Mouse (Mus musculus) liver, embryonic 14.5 days (tissue): ENCODE measurements around the gene Dtymk. TPM values are rescaled to one million over a fixed set of nuclear protein-coding genes. Genes with fewer than 3 reads are reported as not detected.

Source experiments
- ATAC-seq: fragments of 200-750 bp; cut with Nextera tagmentation; 2 replicates; pipeline ENCODE4 v1.8.0; 2017; ENCODE audit warnings: moderate number of reproducible peaks, mild to moderate bottlenecking, moderate library complexity; ENCODE audit not compliant: insufficient read depth
- DNase-seq, 3 experiments: peaks; one replicate each; pipeline ENCODE4 v3.0.0-alpha.2; 2012 to 2013; ENCODE audit warnings: low read depth in 3 of 3, low spot score in 3 of 3
- H3K27ac ChIP-seq: fragments of 300-500 bp; sonication (generic); 2 replicates; pipeline ENCODE4 v1.5.1; 2014; ENCODE audit warnings: moderate library complexity, mild to moderate bottlenecking, control low read depth, inconsistent platforms
- H3K27me3 ChIP-seq: fragments of 300-500 bp; sonication (generic); 2 replicates; pipeline ENCODE4 v1.6.1; 2014; ENCODE audit warnings: mild to moderate bottlenecking, low read length, moderate library complexity; ENCODE audit not compliant: control insufficient read depth, insufficient read depth
- H3K36me3 ChIP-seq: fragments of 300-500 bp; sonication (generic); replicated peaks from 2 replicates; pipeline ENCODE4 v1.6.1; 2014; ENCODE audit warnings: low read depth; ENCODE audit not compliant: control insufficient read depth, insufficient read depth
- H3K4me1 ChIP-seq, 2 experiments: fragments of 200-500 bp in 1 of 2; fragments of 300-500 bp in 1 of 2; sonication (generic) in 1 of 2; replicated peaks; 2 replicates each; pipeline ENCODE4 v1.6.1; 2012 to 2014; ENCODE audit warnings: antibody characterized with exemption in 1 of 2, inconsistent platforms in 1 of 2, low read length in 1 of 2; ENCODE audit not compliant: control insufficient read depth in 2 of 2, insufficient read depth in 2 of 2
- H3K4me2 ChIP-seq: fragments of 300-500 bp; sonication (generic); 2 replicates; pipeline ENCODE4 v1.6.1; 2014; ENCODE audit warnings: low read depth, mild to moderate bottlenecking, control low read depth, moderate library complexity
- H3K4me3 ChIP-seq, 2 experiments: fragments of 200-500 bp in 1 of 2; fragments of 300-500 bp in 1 of 2; sonication (generic) in 1 of 2; 2 replicates each; pipeline ENCODE4 v1.5.1; 2012 to 2014; ENCODE audit warnings: low read depth in 2 of 2, low read length in 2 of 2, mild to moderate bottlenecking in 2 of 2, control low read depth in 1 of 2, inconsistent platforms in 1 of 2, moderate library complexity in 1 of 2; ENCODE audit not compliant: insufficient read depth in 1 of 2
- H3K9ac ChIP-seq: fragments of 300-500 bp; sonication (generic); replicated peaks from 2 replicates; pipeline ENCODE4 v1.6.1; 2014; ENCODE audit warnings: mild to moderate bottlenecking, control low read depth, moderate library complexity
- H3K9me3 ChIP-seq: fragments of 300-500 bp; sonication (generic); 2 replicates; pipeline ENCODE4 v1.6.1; 2016; ENCODE audit warnings: low read length, mixed read lengths; ENCODE audit not compliant: control insufficient read depth
- CTCF ChIP-seq: IDR thresholded peaks from 2 replicates; pipeline ENCODE4 v1.5.1; 2016; ENCODE audit warnings: antibody characterized with exemption, low read depth, control low read depth
- EP300 ChIP-seq: IDR thresholded peaks from 2 replicates; pipeline ENCODE4 v1.6.1; 2016; ENCODE audit warnings: antibody characterized with exemption, low read depth
- WGBS: fragments of 180-500 bp; shearing (Covaris S2); extraction: QIAGEN DNeasy Blood & Tissue Kit; methylation state at CpG from one replicate; pipeline ENCODE4 v1.1.7; 2014; ENCODE audit not compliant: insufficient replicate concordance; 5-methylcytosine and 5-hydroxymethylcytosine counted together
- polyA plus RNA-seq, 2 experiments: library from polyadenylated mRNA; depleted of rRNA in 1 of 2; stranded (reverse) in 1 of 2; unstranded in 1 of 2; fragments of >200 nt; fragmentation: Nextera tagmentation in 1 of 2; extraction: Ambion mirVana in 1 of 2; gene quantifications; 2 replicates each; pipeline versions ENCODE4 v1.2.1 to v1.2.3; 2012 to 2014

The Dtymk gene
- polyA plus RNA-seq, 2 experiments = 128 to 148 TPM

GRCm38 (mm10) chr1:93825771-93826539 is 24.2 kb upstream of the Dtymk start:
- 41% methylated on average over 27 of the region's 27 CpGs for WGBS
- TF ChIP-seq EP300 = no peak
- 0 out of 2 replicates have a peak, but pooled peaks have one; percentile 10 for TF ChIP-seq CTCF
- Histone ChIP-seq H3K27ac (peak overlapping the region; percentile 96), H3K36me3 (peaks cover under 1% of the 10 kb centered on the region), H3K4me3 (peak overlapping the region; percentile 61 to 72), H3K9ac (peak overlapping the region; percentile 82), H3K4me2 (peak overlapping the region; percentile 99), H3K27me3 (no peaks in the 10 kb centered on the region), H3K9me3 (no peaks in the 10 kb centered on the region), H3K4me1 (peaks cover 13 to 17% of the 10 kb centered on the region in 2 experiments)
- DNase-seq (no peak), ATAC-seq (no peak)

DNA sequence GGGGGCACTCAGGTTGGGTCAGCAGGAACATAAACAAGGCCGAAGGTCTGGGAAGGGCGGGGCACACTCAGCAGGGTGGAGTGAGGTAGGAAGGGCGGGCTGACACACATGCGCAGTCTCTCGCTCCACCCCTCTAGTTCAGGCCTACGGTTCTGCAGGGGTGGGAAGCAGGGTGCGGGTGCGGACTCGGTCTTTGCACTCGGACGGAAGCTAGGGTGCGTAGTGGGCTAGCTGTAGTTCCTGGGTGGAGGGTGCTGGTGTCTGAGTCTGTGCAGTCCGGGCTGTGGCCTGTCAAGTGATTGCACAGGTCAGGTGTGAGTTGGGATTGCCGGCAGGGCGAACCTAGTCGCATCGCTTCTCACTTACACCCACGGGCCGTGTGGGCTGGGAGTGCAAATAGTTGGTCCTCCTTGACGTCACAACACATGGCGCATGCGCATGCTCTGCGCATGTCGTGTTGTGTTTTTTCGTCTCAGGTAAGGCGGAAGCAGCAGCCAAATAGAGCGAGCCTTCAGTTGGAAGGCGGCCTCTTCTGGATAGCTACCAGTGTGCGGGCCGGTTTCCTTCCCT is 23.5 kb upstream of the Dtymk start:
- peaks cover 13 to 17% of the 10 kb centered on the region in 2 experiments for H3K4me1 ChIP-seq
- no peak for TF ChIP-seq EP300
- TF ChIP-seq CTCF = peak; percentile 57
- peak overlapping the region; percentile 99 for H3K4me2 ChIP-seq
- peaks cover 2% of the 10 kb centered on the region for H3K36me3 ChIP-seq
- DNase-seq (peak; percentile 91 to 95 (median 92)), ATAC-seq (peak; percentile 99)
- peak overlapping the region; percentile 61 to 72 for H3K4me3 ChIP-seq
- no peaks in the 10 kb centered on the region for H3K9me3 ChIP-seq
- H3K9ac ChIP-seq = peak overlapping the region; percentile 82
- WGBS = under 1% methylated on average over 30 of the region's 30 CpGs
- H3K27ac ChIP-seq = peak overlapping the region; percentile 96
- H3K27me3 ChIP-seq = no peaks in the 10 kb centered on the region

DNA sequence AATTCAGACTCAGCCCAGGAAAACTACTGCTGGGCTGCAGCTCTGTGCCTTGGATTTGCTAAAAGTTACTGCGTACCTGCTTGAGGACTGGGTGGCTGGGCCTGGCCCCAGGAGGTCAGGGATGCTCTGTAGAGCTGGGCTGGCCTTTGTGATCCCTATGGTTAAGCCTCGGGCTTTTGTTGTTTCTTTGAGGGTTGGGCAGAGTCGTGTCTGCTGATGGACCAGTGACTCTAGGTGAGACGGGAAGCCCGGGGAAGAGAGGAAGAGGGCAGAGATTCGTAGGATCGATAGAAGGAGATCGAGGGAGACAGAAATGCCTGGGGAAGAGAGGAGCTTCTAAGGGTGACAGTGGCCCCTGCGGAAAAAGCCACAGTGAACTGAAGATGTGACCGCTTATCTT is 22.9 kb upstream of the Dtymk start, which contains the start of gene D2hgdh:
TSS of gene D2hgdh (plus strand) at position 301 of the 400 bp plus-strand sequence.
- 9% methylated on average over 10 of the region's 10 CpGs for WGBS
- H3K27me3 ChIP-seq = no peaks in the 10 kb centered on the region
- peaks cover 13 to 17% of the 10 kb centered on the region in 2 experiments for H3K4me1 ChIP-seq
- peak within 1 kb of the TSS; percentile 61 to 72 for H3K4me3 ChIP-seq
- H3K9ac ChIP-seq = peak within 1 kb of the TSS; percentile 82
- TF ChIP-seq CTCF = no peak
- no peaks in the 10 kb centered on the region for H3K9me3 ChIP-seq
- H3K27ac ChIP-seq = peak within 1 kb of the TSS; percentile 96
- peak; percentile 26 for ATAC-seq
- no peak for DNase-seq
- H3K36me3 ChIP-seq = peaks cover 3% of the 10 kb centered on the region
- peak within 1 kb of the TSS; percentile 99 for H3K4me2 ChIP-seq

- H3K4me2 ChIP-seq = peak overlapping the region; percentile 99
- H3K4me3 ChIP-seq = no peak overlapping the region
- H3K27me3 ChIP-seq = no peaks in the 10 kb centered on the region
- DNase-seq = no peak
- no peaks in the 10 kb centered on the region for H3K9me3 ChIP-seq
- TF ChIP-seq EP300 (no peak), CTCF (no peak)
- 63% methylated on average over 3 of the region's 3 CpGs for WGBS
- peaks cover 9% of the 10 kb centered on the region for H3K36me3 ChIP-seq
- no peak for ATAC-seq
- peak overlapping the region; percentile 96 for H3K27ac ChIP-seq
- peaks cover 13 to 17% of the 10 kb centered on the region in 2 experiments for H3K4me1 ChIP-seq
- H3K9ac ChIP-seq = peak overlapping the region; percentile 82
These were observed 22.2 kb upstream of the Dtymk start for GRCm38 (mm10) chr1:93823796-93824495.
